Mouse (Mus musculus): ENCODE measurements around the gene Thbs2.

GRCm38 (mm10) chr17:14658123-14658522, 35.9 kb downstream of the Thbs2 start:
- no peak for TF ChIP-seq POLR2A (IDR thresholded peaks at IDR 0.05; ENCODE audit: borderline replicate concordance, insufficient read depth, low read length)
- no peak for TF ChIP-seq CTCF (IDR thresholded peaks at IDR 0.05; ENCODE audit: borderline replicate concordance, insufficient read depth, low read depth, low read length)

Data from cerebellum, adult 2 months (tissue).